Mouse (Mus musculus) cerebellum, adult 2 months (tissue): ENCODE data around the gene Spns3. TPM values are rescaled to one million over a fixed set of nuclear protein-coding genes. Genes with fewer than 3 reads are reported as not detected.

ENCODE experiments used
- DNase-seq, 2 experiments: peaks; one replicate each; pipeline ENCODE4 v3.0.0; 2021
- H3K27ac ChIP-seq: fragments of 200-500 bp; 2 replicates; pipeline ENCODE4 v1.5.1; 2012; ENCODE audit warnings: low read length, control low read depth, inconsistent platforms; ENCODE audit not compliant: insufficient read depth
- H3K27me3 ChIP-seq: fragments of 200-500 bp; 2 replicates; pipeline ENCODE4 v1.6.1; 2012; ENCODE audit warnings: inconsistent platforms, mild to moderate bottlenecking, low read length, moderate library complexity; ENCODE audit not compliant: control insufficient read depth, insufficient read depth
- H3K4me1 ChIP-seq: fragments of 200-500 bp; 2 replicates; pipeline ENCODE4 v1.6.1; 2011; ENCODE audit warnings: low read length; ENCODE audit not compliant: control insufficient read depth, insufficient read depth
- H3K4me3 ChIP-seq: fragments of 200-500 bp; replicated peaks from 2 replicates; pipeline ENCODE3; 2011; ENCODE audit warnings: mild to moderate bottlenecking, low read depth, low read length, control low read depth; ENCODE audit not compliant: insufficient read depth
- CTCF ChIP-seq: fragments of 200-500 bp; IDR thresholded peaks from 2 replicates; pipeline ENCODE4 v1.5.1; 2011; ENCODE audit warnings: low read depth, mild to moderate bottlenecking, control low read depth, low read length, moderate library complexity, borderline replicate concordance; ENCODE audit not compliant: insufficient read depth
- POLR2A ChIP-seq: fragments of 200-500 bp; IDR thresholded peaks from 2 replicates; pipeline ENCODE4 v1.6.1; 2011; ENCODE audit warnings: low read length, control low read depth, borderline replicate concordance; ENCODE audit not compliant: insufficient read depth
- WGBS: fragments of 180-500 bp; shearing (Covaris S2); methylation state at CpG from one replicate; pipeline ENCODE4 v1.1.7; 2018; 5-methylcytosine and 5-hydroxymethylcytosine counted together
- polyA plus RNA-seq: library from polyadenylated mRNA; depleted of rRNA; stranded (reverse); fragments of >200 nt; gene quantifications from 2 replicates; pipeline ENCODE4 v1.2.3, GENCODE M21; 2012

The Spns3 gene
- polyA plus RNA-seq, 1 experiment = 0.84 TPM

DNA sequence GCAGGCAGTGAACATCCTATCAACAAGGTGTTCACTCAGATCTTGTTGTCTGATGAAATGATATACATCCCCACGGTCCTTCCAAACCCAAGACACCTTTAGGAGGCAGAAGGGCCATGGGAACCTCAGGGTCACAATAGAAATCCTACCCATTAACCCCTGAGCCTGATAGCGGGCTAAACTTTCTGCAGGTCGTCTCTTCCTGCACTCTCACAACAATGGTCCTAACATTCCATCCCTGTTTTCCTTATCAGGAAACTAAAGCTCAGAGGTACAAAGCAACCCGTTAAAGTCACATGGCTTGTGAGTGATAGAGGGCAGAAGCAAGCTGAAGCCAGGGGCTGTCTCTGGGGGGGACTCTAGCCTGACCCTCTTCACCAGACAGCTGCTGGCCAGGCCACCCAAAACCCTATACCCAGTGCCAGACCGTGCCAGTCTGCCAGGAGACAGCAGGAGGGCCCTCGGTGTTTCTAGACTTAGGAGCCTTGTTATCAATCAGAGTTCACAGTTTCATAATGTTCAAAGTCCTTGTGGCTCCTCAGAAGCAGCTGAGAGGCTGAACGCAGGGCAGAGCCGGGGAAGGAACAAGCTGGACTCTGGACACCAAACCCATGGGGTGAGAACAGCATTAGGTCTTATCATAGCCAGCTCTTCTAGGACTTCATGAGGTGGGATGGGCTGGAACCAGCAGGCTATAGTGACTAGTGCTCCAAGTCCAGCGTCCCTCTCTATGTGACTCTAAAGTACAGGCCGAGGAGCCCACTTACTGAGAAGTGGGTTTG, 46.1 kb downstream of the Spns3 start:
- no peak overlapping the region for H3K27ac ChIP-seq
- H3K4me3 ChIP-seq = no peak overlapping the region
- TF ChIP-seq POLR2A (no peak), CTCF (no peak)
- H3K4me1 ChIP-seq = no peaks in the 10 kb centered on the region; the same call in 1 of the 2 replicates
- H3K27me3 ChIP-seq = no peaks in the 10 kb centered on the region
- no peak for DNase-seq
- 35% methylated on average over 10 of the region's 10 CpGs for WGBS

DNA sequence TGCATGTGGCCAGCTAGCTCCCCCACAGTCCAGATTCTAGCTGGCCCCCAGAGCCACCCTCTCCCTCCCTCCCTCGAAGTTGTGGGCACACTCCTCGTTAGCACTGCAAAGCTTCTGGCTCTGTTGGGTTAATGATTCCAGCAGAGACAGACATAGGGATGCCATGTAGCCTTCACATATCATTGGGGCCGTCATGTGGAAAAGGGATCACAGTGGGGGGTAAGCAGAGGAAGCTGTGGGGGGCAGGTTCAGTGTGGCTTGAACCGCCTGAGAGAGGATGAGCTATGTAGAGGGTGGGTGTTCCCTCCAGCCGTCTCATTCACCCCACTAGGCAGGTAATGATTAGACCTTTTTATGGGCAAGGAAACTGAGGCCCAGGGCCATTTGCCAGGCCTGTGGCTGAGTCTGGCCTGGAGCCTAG, 46.8 kb downstream of the Spns3 start:
- DNase-seq = no peak
- 54% methylated on average over 5 of the region's 5 CpGs for WGBS

DNA sequence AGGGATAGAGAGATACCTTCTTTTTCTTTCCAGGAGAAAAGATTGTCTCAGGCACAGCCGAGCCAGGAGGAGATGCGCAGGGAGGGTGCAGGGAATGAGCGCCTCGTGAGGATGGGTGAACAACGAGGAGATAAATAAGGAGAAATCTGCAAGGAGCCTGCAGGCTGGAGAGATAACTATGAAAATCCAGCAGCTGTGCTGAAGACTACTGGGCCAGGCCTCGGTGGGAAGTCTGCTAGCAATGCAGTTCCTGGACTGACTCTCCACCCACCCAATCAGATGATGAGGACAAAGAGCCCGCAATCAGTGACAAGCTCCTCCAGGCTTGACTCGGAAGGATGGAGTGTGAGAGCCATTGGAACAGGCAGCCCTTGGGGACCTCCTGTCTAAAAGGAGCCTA, 48.1 kb downstream of the Spns3 start:
- Histone ChIP-seq H3K27ac (no peak overlapping the region), H3K27me3 (no peaks in the 10 kb centered on the region), H3K4me3 (no peak overlapping the region), H3K4me1 (no peaks in the 10 kb centered on the region)
- DNase-seq = no peak
- TF ChIP-seq CTCF = no peak
- TF ChIP-seq POLR2A = no peak
- WGBS = 52% methylated on average over 8 of the region's 8 CpGs

More for the DNA sequence above, 46.8 kb downstream of the Spns3 start:
- Histone ChIP-seq H3K4me3 (no peak overlapping the region), H3K4me1 (no peaks in the 10 kb centered on the region), H3K27ac (no peak overlapping the region), H3K27me3 (no peaks in the 10 kb centered on the region)
- TF ChIP-seq POLR2A = no peak
- no peak for TF ChIP-seq CTCF

DNA sequence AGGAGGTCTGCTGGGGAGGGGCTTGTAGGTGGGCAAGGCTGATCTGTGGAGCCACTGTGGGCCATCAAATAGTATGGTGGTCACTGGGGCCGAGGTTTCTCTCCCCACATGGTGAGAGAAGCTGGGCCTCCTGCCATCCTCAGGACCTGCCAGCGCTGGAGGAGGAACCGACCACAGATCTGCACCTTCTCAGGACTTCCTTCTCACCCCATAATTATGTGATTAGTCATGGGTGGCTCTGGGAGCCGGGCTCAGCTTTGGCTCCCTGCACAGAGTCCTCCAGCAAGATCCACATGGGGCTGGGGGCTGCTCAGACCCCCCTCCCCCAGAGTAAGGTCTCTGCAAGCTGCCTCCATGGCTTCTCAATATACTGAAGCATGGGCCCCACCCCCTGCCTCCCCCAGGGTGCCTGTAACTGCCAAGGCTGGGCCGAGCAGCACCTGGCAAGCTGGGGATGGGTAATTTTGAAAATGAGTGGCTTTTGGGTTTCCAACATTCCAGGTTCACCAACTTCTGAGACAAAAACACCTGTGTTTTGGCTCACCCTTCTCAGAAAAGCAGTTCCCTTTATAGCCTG, 48.8 kb downstream of the Spns3 start:
- no peaks in the 10 kb centered on the region for H3K4me1 ChIP-seq
- no peak overlapping the region for H3K4me3 ChIP-seq
- no peak overlapping the region for H3K27ac ChIP-seq
- TF ChIP-seq CTCF = no peak
- TF ChIP-seq POLR2A = no peak
- no peak for DNase-seq
- WGBS = 36% methylated on average over 5 of the region's 5 CpGs
- H3K27me3 ChIP-seq = no peaks in the 10 kb centered on the region

DNA sequence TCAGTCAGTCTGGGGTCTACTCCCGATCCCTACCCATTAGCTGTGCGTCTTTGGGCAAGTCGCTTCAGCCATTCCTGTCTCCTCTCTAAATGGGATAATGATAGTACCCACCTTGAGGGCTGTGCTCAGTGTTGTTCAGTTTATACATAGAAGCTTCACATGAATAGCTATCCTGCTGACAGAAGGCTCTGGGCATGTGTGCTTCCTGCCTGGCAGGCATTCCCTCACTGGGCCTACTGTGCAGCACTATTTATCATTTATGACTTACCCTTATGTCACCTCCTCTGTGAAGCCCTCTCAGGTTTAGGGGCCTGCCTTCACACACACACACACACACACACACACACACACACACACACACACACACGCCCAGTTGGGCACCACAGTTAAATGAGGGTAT, 50.2 kb downstream of the Spns3 start:
- TF ChIP-seq CTCF (no peak), POLR2A (no peak)
- no peaks in the 10 kb centered on the region for H3K4me1 ChIP-seq
- H3K4me3 ChIP-seq = no peak overlapping the region
- no peak overlapping the region for H3K27ac ChIP-seq
- no peaks in the 10 kb centered on the region for H3K27me3 ChIP-seq
- WGBS = 92% methylated on average over 4 of the region's 4 CpGs
- DNase-seq = no peak

DNA sequence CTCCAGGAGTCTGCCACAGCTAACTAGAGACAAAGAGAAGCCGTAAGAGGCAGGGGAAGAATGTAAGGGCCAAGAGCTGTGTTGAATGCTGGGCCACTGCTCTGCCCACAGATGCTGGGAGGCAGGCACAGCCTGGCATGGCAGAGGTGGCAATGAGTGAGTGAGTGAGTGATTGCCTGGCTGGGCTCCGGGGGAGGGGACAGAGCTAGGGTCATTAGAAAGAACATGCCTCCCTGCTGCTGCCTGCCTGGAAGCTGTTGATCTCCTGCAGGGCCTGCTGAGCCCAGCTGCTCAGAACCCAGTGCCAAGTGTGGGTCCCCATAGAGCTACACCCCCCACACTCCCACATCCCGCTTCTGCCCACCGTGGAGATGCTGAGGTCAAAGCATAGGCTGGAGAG, 52.9 kb downstream of the Spns3 start:
- Histone ChIP-seq H3K4me3 (no peak overlapping the region), H3K27me3 (no peaks in the 10 kb centered on the region), H3K27ac (no peak overlapping the region), H3K4me1 (no peaks in the 10 kb centered on the region)
- WGBS = 46% methylated on average over 4 of the region's 4 CpGs
- TF ChIP-seq CTCF (no peak), POLR2A (no peak)
- no peak for DNase-seq

DNA sequence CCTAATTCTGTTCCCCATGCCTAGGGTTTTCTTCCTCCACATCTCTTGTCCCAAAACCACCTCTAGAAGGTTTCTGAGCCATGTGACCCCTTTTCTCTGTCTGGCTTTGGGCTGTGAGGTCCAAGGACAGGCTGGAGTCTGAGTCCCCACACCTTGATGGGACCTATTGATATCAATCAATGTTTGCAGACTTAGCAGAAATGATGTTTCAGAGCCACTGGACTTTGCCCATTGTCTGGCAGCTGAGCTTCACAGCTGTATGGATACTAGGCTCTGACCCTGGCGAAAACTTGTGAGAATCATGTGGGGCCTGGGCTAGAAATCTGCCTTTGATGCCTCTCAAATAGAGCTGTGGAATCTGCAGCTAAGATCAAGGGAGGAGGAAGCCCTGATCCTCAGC, 53.5 kb downstream of the Spns3 start:
- Histone ChIP-seq H3K27me3 (no peaks in the 10 kb centered on the region), H3K27ac (no peak overlapping the region), H3K4me3 (no peak overlapping the region), H3K4me1 (no peaks in the 10 kb centered on the region)
- 73% methylated on average over 1 of the region's 1 CpGs for WGBS
- no peak for TF ChIP-seq CTCF
- TF ChIP-seq POLR2A = no peak
- no peak for DNase-seq

DNA sequence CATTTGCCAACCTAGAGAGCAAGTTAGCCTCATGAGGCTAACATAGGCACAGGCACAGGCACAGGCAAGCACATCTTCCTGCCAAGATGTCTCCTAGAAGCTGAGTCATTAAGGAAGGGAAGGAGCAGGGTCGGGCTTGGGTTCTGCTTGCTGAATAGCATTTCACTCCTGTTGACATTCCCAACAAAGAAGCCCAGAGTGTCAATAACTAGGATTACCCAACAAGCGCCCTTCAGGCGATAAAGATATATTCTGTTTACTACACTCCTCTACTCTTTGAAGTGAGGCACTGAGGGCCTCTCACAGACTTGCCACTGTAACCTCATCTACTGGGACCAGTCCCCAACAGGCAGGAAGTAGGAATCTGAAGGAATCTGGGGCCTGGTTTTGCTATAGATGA, 54.2 kb downstream of the Spns3 start:
- WGBS = 86% methylated on average over 3 of the region's 3 CpGs
- H3K4me3 ChIP-seq = no peak overlapping the region
- no peak for TF ChIP-seq CTCF
- no peak for TF ChIP-seq POLR2A
- no peaks in the 10 kb centered on the region for H3K27me3 ChIP-seq
- H3K27ac ChIP-seq = no peak overlapping the region
- no peak for DNase-seq
- no peaks in the 10 kb centered on the region for H3K4me1 ChIP-seq
